In the genomic region with DNA sequence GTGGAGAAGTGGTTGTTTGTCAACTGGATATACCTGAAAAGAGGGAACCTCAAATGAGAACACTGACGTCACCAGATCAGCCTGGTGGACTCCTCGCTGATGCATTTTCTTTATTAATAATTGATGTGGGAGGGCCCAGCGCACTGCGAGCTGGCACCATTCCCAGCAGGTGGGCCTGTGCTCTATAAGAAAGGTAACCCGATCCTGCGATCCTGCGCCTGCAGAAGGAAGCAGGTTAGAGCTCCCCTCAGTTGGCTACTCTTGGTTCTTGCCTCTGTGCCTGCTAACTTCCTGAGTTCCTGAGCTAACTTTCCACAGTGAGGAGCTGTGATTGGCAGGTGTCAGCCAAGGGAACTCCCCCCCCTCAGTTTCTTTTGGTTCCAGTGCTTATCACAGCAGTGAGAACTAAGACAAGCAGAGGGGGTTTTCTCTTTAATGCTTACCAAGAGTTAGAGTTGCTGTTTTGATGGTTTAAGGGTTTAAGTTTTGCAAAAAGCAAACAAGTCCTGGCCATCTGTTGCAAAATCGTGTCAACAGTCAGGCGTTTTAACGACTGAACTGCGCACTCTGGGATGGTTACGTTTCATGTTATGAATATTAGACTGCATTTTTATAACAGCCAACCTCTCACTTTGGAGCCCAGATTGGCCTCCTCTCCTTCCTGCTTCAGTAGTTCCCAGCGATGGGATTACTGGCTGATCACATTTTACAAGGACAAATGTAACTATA, we compare ENCODE assay signal across 9 mouse cellular contexts. TPM values are rescaled to one million over a fixed set of nuclear protein-coding genes. Genes with fewer than 3 reads are reported as not detected.
DNase-seq lines count a peak whose midpoint lies in the region; ATAC-seq and TF ChIP-seq lines count a peak whose summit lies in the region.
"Had no signal": no experiment of that assay in that cellular context is flagged by ENCODE, and none has a peak within 500 bp of the region (broad histone marks: within the 10 kb centered on the region; RNA-seq: fewer than 3 reads in every experiment).

No protein-coding gene starts in this region.

- H3K27ac ChIP-seq in heart, embryonic 15.5 days, result no peak overlapping the region
- H3K27ac ChIP-seq in hindbrain, embryonic 12.5 days, result no peak overlapping the region
- H3K27ac ChIP-seq in liver, postnatal 0 days (ENCODE audit: low read depth), result peak overlapping the region; percentile 68; the same call in 1 of the 2 replicates

- H3K4me2 ChIP-seq in heart, embryonic 15.5 days, result peak overlapping the region; percentile 91
- peak overlapping the region; percentile 76 for H3K4me2 ChIP-seq in hindbrain, embryonic 12.5 days (replicated peaks)
- peak overlapping the region; percentile 62 for H3K4me2 ChIP-seq in liver, postnatal 0 days (ENCODE audit: low read depth, low read length)

- peak overlapping the region; percentile 52 for H3K4me3 ChIP-seq in heart, embryonic 15.5 days
- H3K4me3 ChIP-seq in hindbrain, embryonic 12.5 days, result peak overlapping the region; percentile 43
- H3K4me3 ChIP-seq in liver, postnatal 0 days (ENCODE audit: low read depth, low read length), result no peak overlapping the region
- H3K4me3 ChIP-seq: erythroblast, embryonic 14.5 days had no signal

- WGBS in heart, embryonic 15.5 days, result 14% methylated on average over 13 of the region's 13 CpGs
- WGBS in hindbrain, embryonic 12.5 days, result 7% methylated on average over 13 of the region's 13 CpGs
- 12% methylated on average over 13 of the region's 13 CpGs for WGBS in liver, postnatal 0 days (ENCODE audit: insufficient replicate concordance)

- no peak for DNase-seq in heart, adult 8-10 months (ENCODE audit: low spot score)
- peak; percentile 8 for DNase-seq in R1 (ENCODE audit: low read depth, low spot score)
- DNase-seq in liver, postnatal 0 days, result peak; percentile 20
- DNase-seq in left cerebral cortex, adult 8-10 months (ENCODE audit: low spot score in 2 of 2), result no peak
- DNase-seq in adrenal gland, postnatal 25 days, result no peak

- no peak for TF ChIP-seq EP300 in liver, postnatal 0 days (IDR thresholded peaks at IDR 0.05; ENCODE audit: low read depth)

- peaks cover 91% of the 10 kb centered on the region for H3K27me3 ChIP-seq in heart, embryonic 15.5 days
- H3K27me3 ChIP-seq in hindbrain, embryonic 12.5 days, result peaks cover 100% of the 10 kb centered on the region
- peaks cover 83% of the 10 kb centered on the region for H3K27me3 ChIP-seq in liver, postnatal 0 days (ENCODE audit: insufficient read depth, low read length)

- no peak for ATAC-seq in heart, embryonic 15.5 days (replicated peaks; ENCODE audit: insufficient number of reproducible peaks, insufficient read depth, low FRiP score, low read depth)
- no peak for ATAC-seq in hindbrain, embryonic 12.5 days (ENCODE audit: low FRiP score)
- ATAC-seq in liver, postnatal 0 days, result peak; percentile 75
- ATAC-seq in frontal cortex, adult (ENCODE audit: low TSS enrichment), result no peak

- no peak overlapping the region for H3K9ac ChIP-seq in heart, embryonic 15.5 days
- H3K9ac ChIP-seq in hindbrain, embryonic 12.5 days, result no peak overlapping the region
- H3K9ac ChIP-seq in liver, postnatal 0 days (replicated peaks), result no peak overlapping the region

- H3K4me1 ChIP-seq in heart, embryonic 15.5 days (replicated peaks), result peaks cover 23% of the 10 kb centered on the region
- H3K4me1 ChIP-seq in hindbrain, embryonic 12.5 days, result peaks cover 19% of the 10 kb centered on the region
- peaks cover 5% of the 10 kb centered on the region; the same call in 1 of the 2 replicates for H3K4me1 ChIP-seq in liver, postnatal 0 days (ENCODE audit: insufficient read depth)

- H3K36me3 ChIP-seq in heart, embryonic 15.5 days, result no peaks in the 10 kb centered on the region
- no peaks in the 10 kb centered on the region for H3K36me3 ChIP-seq in hindbrain, embryonic 12.5 days
- H3K36me3 ChIP-seq in liver, postnatal 0 days (replicated peaks; ENCODE audit: insufficient read depth, low read length), result no peaks in the 10 kb centered on the region

- H3K9me3 ChIP-seq in heart, embryonic 15.5 days (replicated peaks), result no peaks in the 10 kb centered on the region
- no peaks in the 10 kb centered on the region for H3K9me3 ChIP-seq in hindbrain, embryonic 12.5 days (replicated peaks)
- no peaks in the 10 kb centered on the region for H3K9me3 ChIP-seq in liver, postnatal 0 days (ENCODE audit: low read length)

- TF ChIP-seq CTCF in liver, postnatal 0 days (IDR thresholded peaks at IDR 0.05; ENCODE audit: low read depth), result no peak

RNA-seq across cellular contexts. Expression of gene Olig1, which starts 0.7 kb away (rescaled TPM):
- polyA plus RNA-seq in heart, embryonic 15.5 days (2015; fragmentation: Nextera tagmentation; extraction: Ambion mirVana), result 0.11 TPM in 2 replicates
- not detected for total RNA-seq in heart, adult 8-10 months (2022)
- polyA plus RNA-seq in hindbrain, embryonic 12.5 days (2016; fragmentation: Nextera tagmentation; extraction: Ambion mirVana), result 2.7 and 5.2 TPM in 2 replicates
- 0.28 and 0.33 TPM in 2 replicates for polyA plus RNA-seq in liver, postnatal 0 days (2015; fragmentation: Nextera tagmentation; extraction: Ambion mirVana)
- total RNA-seq in left cerebral cortex, adult 8-10 months (2022), result 100 to 1,000 TPM in 1 of 4 experiments, 10 to 100 TPM in 3; 91.6 to 102 (median 92.5) TPM
- 0.27 TPM in 1 of 2 replicates, not detected in the other for total RNA-seq in adrenal gland, postnatal 25 days (2021)
- polyA plus RNA-seq: erythroblast, embryonic 14.5 days had no signal

RNA-seq across cellular contexts. Expression of gene Olig2, which starts 43.6 kb away (rescaled TPM):
- polyA plus RNA-seq in heart, embryonic 15.5 days (2015; fragmentation: Nextera tagmentation; extraction: Ambion mirVana), result not detected in 2 replicates
- not detected for total RNA-seq in heart, adult 8-10 months (2022)
- 2.8 and 3.4 TPM in 2 replicates for polyA plus RNA-seq in hindbrain, embryonic 12.5 days (2016; fragmentation: Nextera tagmentation; extraction: Ambion mirVana)
- not detected in 2 replicates for polyA plus RNA-seq in liver, postnatal 0 days (2015; fragmentation: Nextera tagmentation; extraction: Ambion mirVana)
- 10 to 100 TPM; 22.0 to 24.1 (median 22.8) TPM for total RNA-seq in left cerebral cortex, adult 8-10 months (2022)
- total RNA-seq in adrenal gland, postnatal 25 days (2021), result not detected in 2 replicates
- polyA plus RNA-seq: erythroblast, embryonic 14.5 days had no signal

Comparison
In these comparisons a context has a peak if more than half of its experiments do, and no peak if none do; other contexts are left out.
1. DNase-seq: peak in R1 (single experiment) and liver, postnatal 0 days (single experiment); none in heart, adult 8-10 months (single experiment), left cerebral cortex, adult 8-10 months (0 of 2) and adrenal gland, postnatal 25 days (single experiment).
2. RNA of gene Olig1, which starts 0.7 kb away (total RNA-seq): 91.6 to 102 TPM in left cerebral cortex, adult 8-10 months; 0.27 TPM in adrenal gland, postnatal 25 days and not detected in heart, adult 8-10 months; every median in the first group is over 10 times any median in the second.
3. RNA of gene Olig2, which starts 43.6 kb away (total RNA-seq): 22.0 to 24.1 TPM in left cerebral cortex, adult 8-10 months; not detected in heart, adult 8-10 months and not detected in adrenal gland, postnatal 25 days; every median in the first group is over 10 times any median in the second.
4. Peak in every context shown above with its lines, with median percentiles within 50 percentile points of each other: H3K4me2 ChIP-seq.